Mouse (Mus musculus): Measurements from ENCODE around the gene Psat1. TPM values are rescaled to one million over a fixed set of nuclear protein-coding genes. Genes with fewer than 3 reads are reported as not detected.

Gene Psat1
- polyA plus RNA-seq (2014; fragmentation: Nextera tagmentation; extraction: Ambion mirVana), result 264 and 315 TPM in 2 replicates

GRCm38 (mm10) chr19:15947237-15947636 lies at the start of gene Psat1:
Gene Psat1, minus strand, starts transcription at chr19:15947337.
- H3K9ac ChIP-seq (ENCODE audit: low read depth, low read length), result no peak within 1 kb of the TSS
- WGBS, result 66% methylated on average over 7 of the region's 7 CpGs
- ATAC-seq (replicated peaks; ENCODE audit: low FRiP score) (no peak), DNase-seq (ENCODE audit: low spot score) (no peak)
- H3K9me3 ChIP-seq (ENCODE audit: control insufficient read depth, low read length), result no peaks in the 10 kb centered on the region
- H3K36me3 ChIP-seq (ENCODE audit: control insufficient read depth, insufficient read depth, low read length), result no peaks in the 10 kb centered on the region
- H3K27ac ChIP-seq (ENCODE audit: low read depth, low read length), result no peak within 1 kb of the TSS
- H3K27me3 ChIP-seq (replicated peaks; ENCODE audit: control insufficient read depth, insufficient read depth, low read length), result no peaks in the 10 kb centered on the region
- no peak within 1 kb of the TSS for H3K4me3 ChIP-seq (ENCODE audit: low read depth, low read length)
- no peaks in the 10 kb centered on the region for H3K4me1 ChIP-seq (replicated peaks; ENCODE audit: control insufficient read depth, insufficient read depth, low read length)
- H3K4me2 ChIP-seq, result no peak within 1 kb of the TSS

GRCm38 (mm10) chr19:15990102-15990501 lies 43.0 kb upstream of the Psat1 start:
- Histone ChIP-seq H3K4me3 (ENCODE audit: low read depth, low read length) (no peak overlapping the region), H3K9me3 (ENCODE audit: control insufficient read depth, low read length) (no peaks in the 10 kb centered on the region), H3K4me2 (no peak overlapping the region), H3K9ac (ENCODE audit: low read depth, low read length) (no peak overlapping the region), H3K4me1 (replicated peaks; ENCODE audit: control insufficient read depth, insufficient read depth, low read length) (no peaks in the 10 kb centered on the region; the same call in 1 of the 2 replicates), H3K27me3 (replicated peaks; ENCODE audit: control insufficient read depth, insufficient read depth, low read length) (no peaks in the 10 kb centered on the region), H3K36me3 (ENCODE audit: control insufficient read depth, insufficient read depth, low read length) (no peaks in the 10 kb centered on the region), H3K27ac (ENCODE audit: low read depth, low read length) (no peak overlapping the region)
- no peak for DNase-seq (ENCODE audit: low spot score)
- no peak for ATAC-seq (replicated peaks; ENCODE audit: low FRiP score)
- WGBS, result 77% methylated on average over 1 of the region's 1 CpGs

- Histone ChIP-seq H3K4me1 (replicated peaks; ENCODE audit: control insufficient read depth, insufficient read depth, low read length) (no peaks in the 10 kb centered on the region; the same call in none of the 2 replicates), H3K4me2 (peak overlapping the region; percentile 71), H3K27ac (ENCODE audit: low read depth, low read length) (no peak overlapping the region), H3K27me3 (replicated peaks; ENCODE audit: control insufficient read depth, insufficient read depth, low read length) (no peaks in the 10 kb centered on the region), H3K9ac (ENCODE audit: low read depth, low read length) (peak overlapping the region; percentile 91; the same call in 1 of the 2 replicates), H3K4me3 (ENCODE audit: low read depth, low read length) (peak overlapping the region; percentile 90), H3K9me3 (ENCODE audit: control insufficient read depth, low read length) (no peaks in the 10 kb centered on the region), H3K36me3 (ENCODE audit: control insufficient read depth, insufficient read depth, low read length) (0 out of 2 replicates have a peak, but pooled peaks cover 3% of the 10 kb centered on the region)
- WGBS, result 27% methylated on average over 10 of the region's 10 CpGs
- DNase-seq (ENCODE audit: low spot score), result no peak
- no peak for ATAC-seq (replicated peaks; ENCODE audit: low FRiP score)
Observed at GRCm38 (mm10) chr19:15985172-15985713, 38.1 kb upstream of the Psat1 start.

- 0% methylated on average over 88 of the region's 88 CpGs for WGBS
Observed at GRCm38 (mm10) chr19:15984449-15985171, 37.5 kb upstream of the Psat1 start, which contains the start of gene Cep78. Gene Cep78, minus strand, starts transcription at chr19:15984989.

GRCm38 (mm10) chr19:15983739-15984344 lies 36.7 kb upstream of the Psat1 start:
- Histone ChIP-seq H3K27ac (ENCODE audit: low read depth, low read length) (no peak overlapping the region), H3K4me3 (ENCODE audit: low read depth, low read length) (peak overlapping the region; percentile 90), H3K4me2 (peak overlapping the region; percentile 71), H3K9me3 (ENCODE audit: control insufficient read depth, low read length) (no peaks in the 10 kb centered on the region), H3K36me3 (ENCODE audit: control insufficient read depth, insufficient read depth, low read length) (0 out of 2 replicates have a peak, but pooled peaks cover 4% of the 10 kb centered on the region), H3K9ac (ENCODE audit: low read depth, low read length) (peak overlapping the region; percentile 91), H3K27me3 (replicated peaks; ENCODE audit: control insufficient read depth, insufficient read depth, low read length) (no peaks in the 10 kb centered on the region), H3K4me1 (replicated peaks; ENCODE audit: control insufficient read depth, insufficient read depth, low read length) (no peaks in the 10 kb centered on the region; the same call in none of the 2 replicates)
- 50% methylated on average over 15 of the region's 15 CpGs for WGBS
- DNase-seq (ENCODE audit: low spot score) (no peak), ATAC-seq (replicated peaks; ENCODE audit: low FRiP score) (no peak)

More at GRCm38 (mm10) chr19:15984449-15985171, 37.5 kb upstream of the Psat1 start, which contains the start of gene Cep78:
- peak within 1 kb of the TSS; percentile 91 for H3K9ac ChIP-seq (ENCODE audit: low read depth, low read length)
- H3K4me2 ChIP-seq, result peak within 1 kb of the TSS; percentile 71
- 0 out of 2 replicates have a peak, but pooled peaks cover 4% of the 10 kb centered on the region for H3K36me3 ChIP-seq (ENCODE audit: control insufficient read depth, insufficient read depth, low read length)
- DNase-seq (ENCODE audit: low spot score), result peak; percentile 91
- H3K9me3 ChIP-seq (ENCODE audit: control insufficient read depth, low read length), result no peaks in the 10 kb centered on the region
- peak within 1 kb of the TSS; percentile 84 for H3K27ac ChIP-seq (ENCODE audit: low read depth, low read length)
- peak; percentile 93 for ATAC-seq (replicated peaks; ENCODE audit: low FRiP score)
- no peaks in the 10 kb centered on the region; the same call in none of the 2 replicates for H3K4me1 ChIP-seq (replicated peaks; ENCODE audit: control insufficient read depth, insufficient read depth, low read length)
- H3K4me3 ChIP-seq (ENCODE audit: low read depth, low read length), result peak within 1 kb of the TSS; percentile 90
- H3K27me3 ChIP-seq (replicated peaks; ENCODE audit: control insufficient read depth, insufficient read depth, low read length), result no peaks in the 10 kb centered on the region

GRCm38 (mm10) chr19:15982926-15983738 lies 36.0 kb upstream of the Psat1 start:
- Histone ChIP-seq H3K4me3 (ENCODE audit: low read depth, low read length) (no peak overlapping the region), H3K4me1 (replicated peaks; ENCODE audit: control insufficient read depth, insufficient read depth, low read length) (no peaks in the 10 kb centered on the region; the same call in none of the 2 replicates), H3K4me2 (peak overlapping the region; percentile 71), H3K9ac (ENCODE audit: low read depth, low read length) (no peak overlapping the region), H3K27ac (ENCODE audit: low read depth, low read length) (no peak overlapping the region), H3K9me3 (ENCODE audit: control insufficient read depth, low read length) (no peaks in the 10 kb centered on the region), H3K27me3 (replicated peaks; ENCODE audit: control insufficient read depth, insufficient read depth, low read length) (no peaks in the 10 kb centered on the region), H3K36me3 (ENCODE audit: control insufficient read depth, insufficient read depth, low read length) (0 out of 2 replicates have a peak, but pooled peaks cover 4% of the 10 kb centered on the region)
- DNase-seq (ENCODE audit: low spot score), result no peak
- ATAC-seq (replicated peaks; ENCODE audit: low FRiP score), result no peak
- WGBS, result 60% methylated on average over 10 of the region's 10 CpGs

GRCm38 (mm10) chr19:15981861-15982260 lies 34.7 kb upstream of the Psat1 start:
- Histone ChIP-seq H3K27ac (ENCODE audit: low read depth, low read length) (no peak overlapping the region), H3K9ac (ENCODE audit: low read depth, low read length) (no peak overlapping the region), H3K4me3 (ENCODE audit: low read depth, low read length) (no peak overlapping the region), H3K27me3 (replicated peaks; ENCODE audit: control insufficient read depth, insufficient read depth, low read length) (no peaks in the 10 kb centered on the region), H3K9me3 (ENCODE audit: control insufficient read depth, low read length) (no peaks in the 10 kb centered on the region), H3K4me1 (replicated peaks; ENCODE audit: control insufficient read depth, insufficient read depth, low read length) (no peaks in the 10 kb centered on the region; the same call in none of the 2 replicates), H3K36me3 (ENCODE audit: control insufficient read depth, insufficient read depth, low read length) (peaks cover 7% of the 10 kb centered on the region; the same call in 1 of the 2 replicates), H3K4me2 (no peak overlapping the region)
- DNase-seq (ENCODE audit: low spot score), result no peak
- ATAC-seq (replicated peaks; ENCODE audit: low FRiP score), result no peak
- WGBS, result 62% methylated on average over 4 of the region's 4 CpGs

GRCm38 (mm10) chr19:15973365-15973764 lies 26.2 kb upstream of the Psat1 start:
- Histone ChIP-seq H3K4me1 (replicated peaks; ENCODE audit: control insufficient read depth, insufficient read depth, low read length) (0 out of 2 replicates have a peak, but pooled peaks cover 3% of the 10 kb centered on the region), H3K27me3 (replicated peaks; ENCODE audit: control insufficient read depth, insufficient read depth, low read length) (no peaks in the 10 kb centered on the region), H3K4me2 (no peak overlapping the region), H3K9me3 (ENCODE audit: control insufficient read depth, low read length) (no peaks in the 10 kb centered on the region), H3K9ac (ENCODE audit: low read depth, low read length) (no peak overlapping the region), H3K36me3 (ENCODE audit: control insufficient read depth, insufficient read depth, low read length) (peaks cover 22% of the 10 kb centered on the region), H3K27ac (ENCODE audit: low read depth, low read length) (no peak overlapping the region), H3K4me3 (ENCODE audit: low read depth, low read length) (no peak overlapping the region)
- 69% methylated on average over 4 of the region's 4 CpGs for whole genome bisulfite sequencing
- DNase-seq (ENCODE audit: low spot score) (no peak), ATAC-seq (replicated peaks; ENCODE audit: low FRiP score) (no peak)

Data from liver, embryonic 11.5 days (tissue).